Mouse (Mus musculus): Measurements from ENCODE around the gene Ovol2. TPM values are rescaled to one million over a fixed set of nuclear protein-coding genes. Genes with fewer than 3 reads are reported as not detected.
A peak's percentile ranks its signal among the peaks of the same experiment; 100 is the strongest.

The Ovol2 gene
- polyA plus RNA-seq, 1 experiment: 6.1 TPM

DNA sequence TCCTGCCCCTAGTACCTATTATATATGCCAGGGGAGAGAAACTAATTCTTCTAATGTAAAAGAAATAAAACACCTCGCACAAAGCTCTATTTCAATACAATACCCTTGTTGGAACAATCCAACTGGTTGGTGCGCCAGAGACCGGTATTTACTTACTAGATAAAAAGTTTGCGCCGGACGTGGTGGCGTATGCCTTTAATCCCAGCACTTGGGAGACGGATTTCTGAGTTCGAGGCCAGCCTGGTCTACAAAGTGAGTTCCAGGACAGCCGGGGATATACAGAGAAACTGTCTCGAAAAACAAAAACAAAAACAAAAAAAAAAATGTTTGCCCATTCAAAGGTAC lies 62.7 kb downstream of the Ovol2 start:
- DNase-seq (ENCODE audit: extremely low spot score in 1 of 2, low spot score in 1 of 2): no peak

DNA sequence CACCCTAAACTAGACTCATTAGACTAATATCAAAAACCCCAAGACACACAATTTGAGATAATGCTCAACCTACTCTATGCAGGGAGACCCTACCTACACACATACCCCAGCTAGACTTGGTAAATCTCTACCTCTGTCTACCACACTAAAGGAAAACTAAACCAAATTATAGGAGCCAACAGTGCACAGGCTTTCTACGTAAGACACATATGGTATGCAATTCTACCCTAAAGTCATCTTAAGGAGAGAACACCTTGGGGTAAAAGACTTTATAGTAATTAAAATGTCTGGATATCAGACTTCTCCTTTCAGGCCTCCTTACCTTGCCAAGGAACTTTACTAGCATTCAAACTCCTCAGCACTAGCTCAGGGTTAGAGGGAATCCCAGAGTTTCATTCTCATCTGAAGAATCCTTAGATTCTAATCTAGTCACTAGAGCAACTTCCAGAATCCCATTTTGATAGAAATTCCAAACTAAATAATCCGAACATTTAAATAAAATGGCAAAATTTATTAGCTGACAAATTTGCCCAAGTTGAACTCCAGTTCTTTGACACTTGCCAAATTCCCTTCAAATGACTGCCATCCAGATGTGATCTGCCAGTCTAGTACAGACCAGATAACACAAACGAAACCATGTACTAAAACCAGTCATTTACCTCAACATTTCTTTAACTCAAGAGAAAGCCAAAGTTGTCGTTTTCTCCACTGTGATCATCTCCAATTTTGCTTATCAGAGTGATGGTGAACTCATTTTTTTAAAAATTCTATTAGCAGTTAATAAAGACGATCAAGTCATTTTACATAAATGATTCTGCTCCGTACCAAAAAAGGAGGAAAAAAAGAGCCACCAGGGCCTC lies 63.3 kb downstream of the Ovol2 start:
- no peak for DNase-seq (ENCODE audit: extremely low spot score in 1 of 2, low spot score in 1 of 2)

DNA sequence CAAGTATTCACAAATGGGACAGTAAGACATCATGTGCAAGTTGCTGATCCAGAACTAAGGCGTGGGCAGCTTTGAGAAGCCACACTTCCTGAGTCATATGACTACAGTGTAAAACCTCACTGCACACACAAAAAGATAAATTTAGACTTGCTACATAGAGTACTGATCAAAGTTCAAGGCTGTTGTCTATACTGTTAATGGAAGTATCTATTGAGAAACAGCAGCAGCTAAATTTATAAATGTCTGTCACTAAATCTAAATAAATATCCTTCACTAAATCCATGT lies 64.3 kb downstream of the Ovol2 start:
- DNase-seq (ENCODE audit: extremely low spot score in 1 of 2, low spot score in 1 of 2): peak; percentile 24 to 56

DNA sequence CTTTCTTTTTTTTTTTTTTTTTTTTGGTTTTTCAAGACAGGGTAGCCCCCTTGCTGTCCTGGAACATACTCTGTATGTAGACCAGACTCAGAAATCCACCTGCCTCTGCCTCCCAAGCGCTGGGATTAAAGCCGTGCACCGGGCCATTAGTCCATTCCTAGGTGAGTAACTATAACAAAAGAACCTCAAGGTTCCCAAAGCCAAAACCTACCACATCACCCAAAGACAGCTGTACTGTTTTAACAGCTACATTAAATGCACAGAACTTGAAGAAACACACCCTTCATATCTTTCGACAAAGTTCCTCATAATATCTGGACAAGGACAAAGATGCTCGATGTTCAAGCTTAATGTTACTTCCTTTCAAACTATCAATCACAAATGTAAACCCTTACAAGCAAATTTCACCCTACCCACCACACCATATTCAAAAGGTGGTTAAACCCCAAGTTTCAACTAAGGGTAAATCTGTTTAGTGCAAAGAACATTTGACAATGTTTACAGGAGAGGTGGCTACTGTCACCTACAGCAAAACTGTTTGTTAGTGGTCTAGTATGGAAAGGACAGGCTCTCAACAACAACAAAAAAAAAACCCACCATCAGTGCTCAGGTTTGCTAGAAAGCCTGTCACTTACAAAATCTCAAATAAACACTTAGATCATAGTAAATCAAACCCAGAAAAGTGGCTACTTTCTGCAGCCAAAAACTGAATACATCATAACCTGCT lies 64.8 kb downstream of the Ovol2 start:
- no peak for DNase-seq (ENCODE audit: extremely low spot score in 1 of 2, low spot score in 1 of 2)

- no peak for DNase-seq (ENCODE audit: extremely low spot score in 1 of 2, low spot score in 1 of 2)
Observed at GRCm38 (mm10) chr2:144265916-144266683, 65.8 kb downstream of the Ovol2 start.

DNA sequence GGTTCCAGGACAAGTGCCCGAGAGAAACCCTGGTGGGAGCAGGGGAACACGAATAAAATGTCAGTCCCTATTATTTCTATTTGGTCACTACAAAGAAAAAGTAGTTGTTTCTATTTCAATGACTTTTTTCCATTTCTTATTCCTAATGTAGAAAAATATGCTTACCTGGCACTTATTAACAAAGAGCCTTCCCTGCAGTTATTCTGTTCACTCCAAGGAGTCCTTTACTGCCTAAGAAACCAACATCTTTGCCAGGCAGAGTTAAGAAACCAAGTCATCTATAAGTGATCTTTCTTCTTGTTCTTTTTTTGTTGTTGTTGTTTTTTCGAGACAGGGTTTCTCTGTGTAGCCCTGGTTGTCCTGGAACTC lies 66.8 kb downstream of the Ovol2 start:
- no peak for DNase-seq (ENCODE audit: extremely low spot score in 1 of 2, low spot score in 1 of 2)

GRCm38 (mm10) chr2:144264398-144265119 lies 67.4 kb downstream of the Ovol2 start:
- DNase-seq (ENCODE audit: extremely low spot score in 1 of 2, low spot score in 1 of 2): no peak

DNA sequence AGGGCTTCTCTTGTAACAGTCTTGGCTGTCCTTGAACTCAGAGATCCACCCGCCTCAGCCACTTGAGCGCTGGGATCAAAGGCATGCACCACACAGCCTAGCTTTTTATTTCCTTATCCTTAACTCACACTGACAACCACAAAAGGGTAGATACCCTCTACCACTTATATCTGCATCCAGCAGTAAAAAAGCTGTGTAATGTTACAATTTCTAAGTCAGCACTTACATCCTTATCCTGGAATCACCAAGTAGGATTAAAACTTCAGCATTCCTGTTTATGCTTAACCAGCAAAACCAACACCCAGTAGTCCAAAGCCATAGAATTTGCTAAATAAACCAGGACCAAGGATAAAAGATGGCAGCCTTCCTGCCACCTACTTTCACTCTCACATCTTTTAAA lies 69.1 kb downstream of the Ovol2 start:
- DNase-seq (ENCODE audit: extremely low spot score in 1 of 2, low spot score in 1 of 2): no peak

Other genes starting within 250 kb of the Ovol2 start
- gene Mgme1, start 61.5 kb downstream of the Ovol2 start, polyA plus RNA-seq (2012; rRNA removed): 5.9 and 6.0 TPM in 2 replicates
- gene Snx5, start 61.2 kb downstream of the Ovol2 start, polyA plus RNA-seq (2012; rRNA removed): 74.7 and 83.1 TPM in 2 replicates
- 33.0 TPM in 2 replicates for gene Kat14, start 36.8 kb upstream of the Ovol2 start, polyA plus RNA-seq (2012; rRNA removed)
- 0.76 and 1.8 TPM in 2 replicates for gene Pet117, start 36.9 kb upstream of the Ovol2 start, polyA plus RNA-seq (2012; rRNA removed)
- 73.6 and 78.2 TPM in 2 replicates for gene Dzank1, start 195.3 kb upstream of the Ovol2 start, polyA plus RNA-seq (2012; rRNA removed)
- gene Polr3f, start 195.6 kb upstream of the Ovol2 start, polyA plus RNA-seq (2012; rRNA removed): 18.6 and 21.1 TPM in 2 replicates
- gene Rbbp9, start 218.7 kb upstream of the Ovol2 start, polyA plus RNA-seq (2012; rRNA removed): 31.4 and 33.4 TPM in 2 replicates
- 44.2 and 50.1 TPM in 2 replicates for gene Sec23b, start 224.1 kb upstream of the Ovol2 start, polyA plus RNA-seq (2012; rRNA removed)

All from frontal cortex, adult 2 months (tissue).